Mouse (Mus musculus) embryonic fibroblast, embryonic 13.5 days (primary cell): Measurements from ENCODE around the gene Hist1h2ac.

Experiments
- CTCF ChIP-seq: IDR thresholded peaks from 2 replicates; pipeline ENCODE4 v1.5.1; 2011; ENCODE audit warnings: mild to moderate bottlenecking, control low read depth, low read length, moderate library complexity, borderline replicate concordance; ENCODE audit not compliant: insufficient read depth
- POLR2A ChIP-seq: IDR thresholded peaks from 2 replicates; pipeline ENCODE4 v1.6.1; 2011; ENCODE audit warnings: low read depth, mild to moderate bottlenecking, control low read depth, low read length, moderate library complexity

DNA sequence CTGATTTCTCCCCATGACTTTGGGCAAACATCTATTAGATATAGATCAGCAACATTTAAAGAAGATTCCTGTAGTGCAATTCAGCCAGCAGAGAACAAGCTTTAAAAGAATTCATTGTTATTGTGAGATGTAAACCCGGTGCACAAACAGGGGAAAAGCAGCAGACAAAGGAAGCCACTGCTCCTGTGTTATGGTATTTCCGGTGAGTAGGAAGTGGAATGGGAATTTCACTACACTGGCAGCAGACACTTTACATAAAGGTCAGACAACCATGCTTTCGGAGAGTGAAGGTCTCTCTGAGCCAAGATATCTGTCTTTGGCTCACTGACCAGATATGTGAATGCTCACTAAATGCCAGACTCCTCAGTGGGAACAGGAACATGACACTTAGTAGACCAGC is 21.2 kb downstream of the Hist1h2ac start:
- TF ChIP-seq CTCF: no peak
- TF ChIP-seq POLR2A: no peak
